Mouse (Mus musculus) thymus, adult 2 months (tissue): Measurements from ENCODE around the gene Zfp638.

Experiments used
- CTCF ChIP-seq: fragments of 200-500 bp; IDR thresholded peaks from 2 replicates; pipeline ENCODE4 v1.5.1; 2012; ENCODE audit warnings: mild to moderate bottlenecking, control low read depth, low read length, moderate library complexity, borderline replicate concordance; ENCODE audit not compliant: control insufficient read depth, poor library complexity, insufficient read depth; ENCODE audit errors: extremely low read depth
- POLR2A ChIP-seq: fragments of 200-500 bp; IDR thresholded peaks from 2 replicates; pipeline ENCODE4 v1.6.1; 2012; ENCODE audit warnings: mild to moderate bottlenecking, low read length, control low read depth, moderate library complexity; ENCODE audit not compliant: control insufficient read depth, poor library complexity, insufficient read depth; ENCODE audit errors: extremely low read depth

GRCm38 (mm10) chr6:83905276-83905675, 38.4 kb downstream of the Zfp638 start:
- TF ChIP-seq CTCF (no peak), POLR2A (no peak)
